Mouse (Mus musculus): ENCODE measurements at regions not wholly inside any gene's neighbourhood (a gene's known extent, or its start where the extent isn't known, plus 50 kb on each side); places are given as distances from the start of the nearest gene placed in this dataset.
A peak's percentile ranks its signal among the peaks of the same experiment; 100 is the strongest.

GRCm38 (mm10) chr19:16075512-16076086 is 57.0 kb upstream of the Gnaq start:
- DNase-seq, result no peak

GRCm38 (mm10) chr19:16075026-16075425 is 57.6 kb upstream of the Gnaq start:
- DNase-seq, result no peak

- no peak for DNase-seq
These were observed 65.3 kb upstream of the Gnaq start for GRCm38 (mm10) chr19:16067314-16067713.

GRCm38 (mm10) chr19:16064911-16065310 is 67.7 kb upstream of the Gnaq start:
- DNase-seq, result no peak

- DNase-seq, result peak; percentile 85
These were observed 68.6 kb upstream of the Gnaq start for GRCm38 (mm10) chr19:16063916-16064580.

GRCm38 (mm10) chr19:16063533-16063915 is 69.1 kb upstream of the Gnaq start:
- no peak for DNase-seq

- no peak for DNase-seq
These were observed 70.8 kb upstream of the Gnaq start for GRCm38 (mm10) chr19:16061821-16062220.

- DNase-seq, result no peak
These were observed 73.6 kb upstream of the Gnaq start for GRCm38 (mm10) chr19:16059026-16059425.

GRCm38 (mm10) chr19:16050220-16051055 is 65.6 kb upstream of the Cep78 start:
- no peak for DNase-seq

GRCm38 (mm10) chr19:16049646-16050045 is 64.9 kb upstream of the Cep78 start:
- no peak for DNase-seq

GRCm38 (mm10) chr19:16046977-16047376 is 62.2 kb upstream of the Cep78 start:
- DNase-seq, result peak; percentile 17

GRCm38 (mm10) chr19:16045261-16045660 is 60.5 kb upstream of the Cep78 start:
- no peak for DNase-seq

- DNase-seq, result no peak
These were observed 59.4 kb upstream of the Cep78 start for GRCm38 (mm10) chr19:16044169-16044568.

- no peak for DNase-seq
These were observed 58.2 kb upstream of the Cep78 start for GRCm38 (mm10) chr19:16043007-16043406.

GRCm38 (mm10) chr19:16041891-16042290 is 57.1 kb upstream of the Cep78 start:
- peak; percentile 39 for DNase-seq

GRCm38 (mm10) chr19:16037806-16038205 is 53.0 kb upstream of the Cep78 start:
- DNase-seq, result no peak

Measured in kidney, postnatal 14 days (tissue).